Mouse (Mus musculus) spleen, postnatal 36 days (tissue): Measurements from ENCODE around the gene Ube2r2.
A peak's percentile ranks its signal among the peaks of the same experiment; 100 is the strongest.

Experiments
- DNase-seq, 2 experiments: peaks; one replicate each; pipeline ENCODE4 v3.0.0; 2022; ENCODE audit warnings: low spot score in 2 of 2, mixed read lengths in 1 of 2

Ube2r2 gene

DNA sequence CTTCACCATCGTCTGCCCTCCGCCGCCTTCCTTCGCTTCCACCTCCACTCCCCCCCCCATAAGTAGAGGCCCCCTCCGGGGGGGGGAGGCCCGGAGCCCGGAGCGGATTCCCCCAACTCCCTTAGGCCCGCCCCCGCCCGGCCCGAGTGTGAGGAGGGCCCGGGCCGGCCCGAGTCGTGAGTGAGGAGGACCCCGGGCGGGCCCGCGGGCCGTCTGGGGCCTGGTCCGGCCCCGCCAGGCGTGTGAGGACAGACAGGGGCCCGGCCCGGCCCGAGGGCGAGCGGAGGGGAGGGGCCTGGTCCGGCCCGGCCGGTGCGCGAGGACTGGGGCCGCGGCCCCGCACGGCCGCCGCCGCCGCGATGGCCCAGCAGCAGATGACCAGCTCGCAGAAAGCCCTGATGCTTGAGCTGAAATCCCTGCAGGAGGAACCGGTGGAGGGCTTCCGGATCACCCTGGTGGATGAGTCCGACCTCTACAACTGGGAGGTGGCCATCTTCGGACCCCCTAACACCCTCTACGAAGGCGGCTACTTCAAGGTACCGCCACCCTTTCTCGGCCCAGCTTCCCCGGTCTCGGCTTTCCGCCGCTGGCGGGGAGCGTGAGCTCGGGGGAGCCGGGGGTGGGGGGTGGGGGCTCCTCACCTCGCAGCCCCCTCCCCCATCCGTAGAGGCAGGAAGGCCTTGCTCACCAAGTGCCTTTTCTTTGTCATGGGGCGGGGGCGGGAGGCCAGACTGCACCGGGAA lies at the start of gene Ube2r2:
TSS of gene Ube2r2 (plus strand) at position 33 of the 743 bp plus-strand sequence.
- peak; percentile 57 to 62 for DNase-seq

GRCm38 (mm10) chr4:41086947-41087346 lies 48.6 kb upstream of the Ube2r2 start:
- DNase-seq, result no peak

- peak; percentile 34 to 58 for DNase-seq
Measured at GRCm38 (mm10) chr4:41087459-41088298, 47.9 kb upstream of the Ube2r2 start.

GRCm38 (mm10) chr4:41089189-41089588 lies 46.4 kb upstream of the Ube2r2 start:
- DNase-seq, result no peak

- no peak for DNase-seq
Measured at GRCm38 (mm10) chr4:41089705-41090104, 45.8 kb upstream of the Ube2r2 start.

DNA sequence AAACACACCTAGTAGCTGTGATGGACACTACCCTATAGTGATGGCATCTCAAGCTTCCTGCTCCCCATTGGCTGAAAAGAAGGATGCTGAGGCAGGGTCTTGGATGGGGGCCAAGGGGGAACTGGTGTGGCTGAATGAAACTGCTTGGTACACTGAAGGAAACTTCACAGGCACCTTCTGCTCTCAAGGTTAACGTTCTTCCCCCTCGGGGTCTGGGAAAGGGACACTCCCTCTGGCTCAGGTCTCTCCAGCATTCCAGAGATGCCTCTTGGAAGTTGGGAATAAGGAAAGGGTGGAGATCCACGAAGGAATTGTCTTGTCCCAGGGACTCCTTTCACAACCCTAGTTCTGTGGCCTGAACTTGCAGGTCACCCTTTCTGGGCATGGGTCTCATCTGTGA lies 44.2 kb upstream of the Ube2r2 start:
- no peak for DNase-seq

DNA sequence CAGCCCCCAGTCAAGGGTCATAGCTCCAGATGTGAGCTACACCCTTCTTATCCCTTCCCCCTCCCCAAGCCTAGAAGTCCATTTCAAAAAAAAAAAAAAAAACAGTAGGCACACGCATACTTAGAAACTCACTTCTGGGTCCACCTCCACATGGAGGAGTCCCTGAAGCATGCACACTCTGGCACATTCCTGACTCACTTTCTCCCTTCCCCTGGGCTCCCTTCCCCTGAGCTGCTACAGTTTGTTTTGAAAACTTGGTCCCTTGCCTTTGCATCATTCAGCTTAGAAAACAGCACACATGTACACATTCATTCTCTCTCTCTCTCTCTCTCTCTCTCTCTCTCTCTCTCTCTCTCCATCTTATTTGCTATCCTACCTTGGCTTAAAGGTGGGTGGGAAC lies 42.6 kb upstream of the Ube2r2 start:
- no peak for DNase-seq

DNA sequence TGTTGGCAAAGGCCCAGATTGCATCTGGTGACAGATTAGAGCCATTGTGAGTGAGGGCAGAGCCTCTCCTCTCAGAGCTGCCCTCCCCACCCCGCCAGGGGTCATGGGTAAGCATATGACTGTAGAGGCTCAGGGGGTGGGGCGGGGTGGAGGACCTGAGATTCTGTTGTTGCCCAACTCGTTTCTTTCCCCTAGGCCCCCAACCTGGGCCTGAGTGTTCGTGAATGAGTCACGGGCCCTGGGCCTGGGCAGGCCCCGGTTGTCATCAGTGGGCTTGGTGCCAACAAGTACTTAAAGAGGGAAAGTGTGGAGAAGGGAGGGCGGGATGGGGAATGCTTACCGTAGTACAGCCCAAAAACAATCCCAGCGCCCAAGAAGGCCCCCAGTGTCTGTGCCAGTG lies 41.2 kb upstream of the Ube2r2 start:
- DNase-seq, result no peak

GRCm38 (mm10) chr4:41096169-41096568 lies 39.4 kb upstream of the Ube2r2 start:
- no peak for DNase-seq

DNA sequence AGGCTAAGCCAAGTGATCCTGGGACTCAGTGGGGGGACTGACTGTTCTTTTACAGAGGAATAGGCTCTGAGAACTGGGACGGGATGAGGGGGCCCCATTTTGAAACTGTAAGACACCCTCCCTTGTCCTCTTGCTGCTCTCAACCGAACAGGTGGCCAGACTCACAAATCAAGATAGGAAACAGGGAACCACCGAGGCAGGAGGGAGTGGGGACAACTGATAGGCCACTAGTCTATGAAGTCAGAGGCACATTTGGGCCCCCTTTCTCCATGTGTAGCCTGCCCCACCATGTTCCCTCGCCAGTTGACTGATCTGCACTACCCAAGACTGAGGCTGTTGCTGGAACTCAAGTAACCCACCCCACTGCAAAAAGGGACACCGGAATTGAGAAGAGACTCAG lies 38.7 kb upstream of the Ube2r2 start:
- no peak for DNase-seq

- no peak for DNase-seq
Measured at GRCm38 (mm10) chr4:41097381-41097780, 38.2 kb upstream of the Ube2r2 start.

DNA sequence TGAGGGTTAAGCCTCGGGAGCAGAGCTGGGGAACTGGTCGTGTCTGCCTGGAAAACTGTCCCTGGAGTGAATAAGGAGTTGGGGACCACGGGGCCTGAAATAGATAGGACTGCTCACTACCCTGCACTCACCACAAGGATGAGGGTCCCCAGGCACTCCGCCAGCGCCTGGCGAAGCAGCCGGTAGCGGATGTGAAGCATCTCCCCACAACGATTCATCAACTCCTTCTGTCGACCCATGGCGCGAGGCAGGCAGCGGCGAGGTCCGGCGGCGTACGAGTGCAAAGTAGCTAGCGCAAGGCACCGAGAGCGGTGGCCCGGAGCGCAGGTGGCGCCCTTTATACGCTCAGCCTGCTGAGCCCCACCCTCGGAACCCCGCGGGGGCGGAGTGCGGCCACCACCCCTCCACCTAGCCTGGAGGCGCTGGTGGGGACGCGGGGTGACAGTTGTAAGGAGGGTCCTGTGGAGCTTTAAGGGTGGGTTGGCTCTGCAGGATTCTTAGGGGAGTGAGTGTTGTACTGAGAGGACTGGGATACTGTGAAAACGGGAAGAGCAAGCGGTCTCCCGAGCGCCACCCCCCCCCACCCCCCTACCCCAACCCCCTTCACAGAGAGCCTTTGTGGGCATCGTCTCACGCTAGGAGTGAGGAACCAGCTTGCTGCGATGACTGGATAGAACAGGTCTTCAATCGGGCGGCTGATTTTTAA lies 37.5 kb upstream of the Ube2r2 start, which contains the start of gene Aqp3:
TSS of gene Aqp3 (minus strand) at position 313 of the 706 bp plus-strand sequence.
- DNase-seq, result peak; percentile 59 to 66

GRCm38 (mm10) chr4:41098577-41098951 lies 37.0 kb upstream of the Ube2r2 start:
- DNase-seq, result no peak

DNA sequence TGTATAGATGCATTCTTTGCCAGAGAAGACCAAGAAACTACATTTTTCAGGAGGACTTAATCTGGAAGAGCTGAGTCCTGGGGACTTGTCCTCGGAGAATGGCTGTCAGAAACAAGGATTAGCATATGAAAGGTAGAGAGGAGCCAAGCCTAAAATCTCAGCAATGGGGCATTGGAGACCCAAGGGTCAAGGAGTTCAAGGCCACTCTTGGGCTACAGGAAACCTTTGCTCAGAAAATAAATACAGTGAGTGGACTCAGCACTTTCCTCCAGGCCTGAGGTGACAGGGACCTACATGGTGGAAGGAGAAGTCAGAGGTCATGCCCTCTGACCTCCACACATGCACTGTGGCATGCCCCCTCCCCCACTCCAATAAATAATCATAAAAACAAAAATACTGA lies 34.6 kb upstream of the Ube2r2 start:
- DNase-seq, result no peak

DNA sequence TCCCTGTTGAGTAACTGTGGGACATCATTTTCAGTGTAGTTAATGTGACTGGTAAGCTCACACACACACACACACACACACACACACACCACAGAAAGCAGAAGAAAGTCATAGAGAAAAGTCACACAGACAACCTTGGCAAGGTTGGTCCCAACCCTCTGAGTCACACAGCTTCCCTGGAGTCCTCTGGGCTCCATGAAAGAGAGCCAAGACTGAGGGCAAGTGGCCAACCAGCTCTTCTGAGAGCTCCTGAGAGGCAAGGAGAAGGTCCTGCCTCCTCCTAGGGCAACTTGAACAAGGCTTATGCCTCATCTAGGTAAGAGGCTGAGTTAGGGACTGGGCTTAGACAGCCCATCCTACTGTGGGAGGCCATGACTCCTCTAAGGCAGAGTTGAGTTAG lies 32.6 kb upstream of the Ube2r2 start:
- DNase-seq, result no peak

- DNase-seq, result no peak
Measured at GRCm38 (mm10) chr4:41107440-41107839, 28.1 kb upstream of the Ube2r2 start.

DNA sequence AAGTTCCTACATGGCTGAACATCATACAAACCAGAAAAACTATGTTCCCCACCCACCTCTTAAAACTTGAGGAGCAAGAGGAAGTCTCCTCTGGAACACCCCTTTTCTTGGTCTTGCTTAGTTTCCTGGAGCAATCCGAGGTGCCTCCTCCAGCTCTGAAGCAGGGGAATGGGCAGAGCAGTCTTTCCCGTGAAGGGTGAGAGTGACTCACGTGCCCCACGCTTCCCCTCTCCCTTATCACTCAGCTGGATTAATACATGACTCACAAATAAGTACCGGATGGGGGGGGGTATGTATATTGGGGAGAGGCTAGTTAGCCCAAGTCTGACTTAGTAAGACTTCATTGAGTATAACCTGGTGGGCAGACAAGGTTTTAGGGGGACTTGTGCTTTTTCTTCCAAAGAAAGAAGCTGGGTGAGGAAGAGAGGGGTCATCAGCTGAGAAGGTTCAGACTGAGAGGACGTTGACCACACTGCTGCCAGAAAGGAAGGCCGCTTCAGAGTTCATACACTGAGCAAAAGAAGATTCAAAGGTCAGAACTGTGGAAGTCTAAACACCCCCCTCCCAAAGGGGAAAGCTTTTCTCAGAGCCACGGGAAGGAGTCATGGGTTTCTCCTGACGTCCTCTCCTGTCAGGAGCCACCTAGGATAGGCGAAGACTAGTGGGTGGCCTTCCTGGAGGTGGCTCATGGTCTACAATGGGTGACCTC lies 26.7 kb upstream of the Ube2r2 start:
- DNase-seq, result no peak

DNA sequence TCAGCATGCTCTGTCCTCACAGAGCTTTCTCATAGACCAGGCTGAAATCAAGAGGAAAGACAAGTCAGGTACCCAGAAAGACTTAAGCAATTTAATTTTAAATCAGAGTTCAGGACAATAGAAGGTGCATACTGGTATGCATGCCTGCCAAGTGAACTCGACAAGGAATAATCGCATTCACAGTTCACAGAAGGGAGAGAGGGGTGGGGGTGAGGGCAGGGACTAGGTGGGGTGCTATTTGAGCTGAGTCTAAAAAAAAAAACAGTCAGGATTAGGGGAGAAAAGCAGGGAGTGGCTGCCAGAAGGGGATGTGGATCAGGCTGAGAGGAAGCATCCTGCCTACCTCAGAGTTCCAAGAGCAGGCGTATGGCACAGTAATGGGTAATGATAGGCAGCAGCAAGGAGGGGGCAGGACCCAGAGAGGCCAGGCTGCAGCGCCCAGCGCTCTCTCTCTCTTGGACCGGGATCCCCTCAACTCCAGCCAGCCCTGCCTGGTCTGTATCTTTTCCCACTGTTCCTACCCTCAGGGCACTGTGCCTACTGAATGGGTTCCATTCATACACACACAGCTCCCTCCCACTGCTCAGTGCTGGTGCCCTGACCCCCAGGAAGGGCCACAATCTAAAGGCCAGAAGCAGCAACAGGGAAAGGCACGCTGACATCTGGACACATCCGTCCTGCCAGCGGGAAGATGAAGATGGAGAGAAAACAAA lies 21.0 kb upstream of the Ube2r2 start:
- DNase-seq, result no peak

- DNase-seq, result no peak
Measured at GRCm38 (mm10) chr4:41115074-41115473, 20.5 kb upstream of the Ube2r2 start.

- DNase-seq, result no peak
Measured at GRCm38 (mm10) chr4:41115793-41116192, 19.8 kb upstream of the Ube2r2 start.

GRCm38 (mm10) chr4:41116817-41117216 lies 18.7 kb upstream of the Ube2r2 start:
- no peak for DNase-seq
